27 mouse cellular contexts compared by ENCODE assay signal in genomic region chr5:141225243-141225642, GRCm38 (mm10). TPM values are rescaled to one million over a fixed set of nuclear protein-coding genes. Genes with fewer than 3 reads are reported as not detected.
DNase-seq lines count a peak whose midpoint lies in the region; ATAC-seq lines count a peak whose summit lies in the region.
"Had no signal": no experiment of that assay in that cellular context is flagged by ENCODE, and none has a peak within 500 bp of the region (broad histone marks: within the 10 kb centered on the region; RNA-seq: fewer than 3 reads in every experiment).

No protein-coding gene starts in this region.

- H3K27me3 ChIP-seq in heart, embryonic 11.5 days (ENCODE audit: control insufficient read depth, insufficient read depth, low read length), result 0 out of 2 replicates have a peak, but pooled peaks cover 2% of the 10 kb centered on the region
- no peaks in the 10 kb centered on the region for H3K27me3 ChIP-seq in liver, embryonic 13.5 days
- H3K27me3 ChIP-seq: CH12.LX; embryonic facial prominence, embryonic 13.5 days; embryonic facial prominence, embryonic 15.5 days; forebrain, embryonic 12.5 days had no signal

- peak; percentile 67 for DNase-seq in heart, adult 11 months
- DNase-seq in liver, embryonic 13.5 days, result no peak
- no peak for DNase-seq in liver
- no peak for DNase-seq in T-cell, adult 2 months (ENCODE audit: low spot score)
- DNase-seq: adrenal gland, adult 2 months; adrenal gland, postnatal 10 days; adrenal gland, postnatal 25 days; B cell, adult 2 months; cerebellum, adult 11 months; cerebellum, adult 18-20 months; cerebellum, adult 8-10 months; cerebellum, adult 9-11 months; cerebellum, postnatal 14 days; cerebellum, postnatal 36 days; embryo, embryonic 11 days had no signal

- ATAC-seq in heart, embryonic 11.5 days (replicated peaks; ENCODE audit: insufficient number of reproducible peaks, low FRiP score, low TSS enrichment), result no peak
- peak; percentile 41; the same call in 1 of the 2 replicates for ATAC-seq in liver, embryonic 13.5 days (ENCODE audit: low read depth)
- ATAC-seq: CD4-positive, CD25-positive, alpha-beta regulatory T cell, adult 4 months; forebrain, embryonic 14.5 days; forebrain, embryonic 16.5 days; Patski had no signal

- no peaks in the 10 kb centered on the region for H3K9me3 ChIP-seq in heart, embryonic 11.5 days (replicated peaks; ENCODE audit: control insufficient read depth, low read length)
- H3K9me3 ChIP-seq in liver, embryonic 13.5 days (replicated peaks), result no peaks in the 10 kb centered on the region
- H3K9me3 ChIP-seq: embryonic facial prominence, embryonic 13.5 days; embryonic facial prominence, embryonic 15.5 days; forebrain, embryonic 10.5 days; forebrain, embryonic 12.5 days had no signal

- no peak overlapping the region for H3K4me3 ChIP-seq in heart, embryonic 11.5 days (ENCODE audit: low read depth, low read length)
- no peak overlapping the region for H3K4me3 ChIP-seq in liver, embryonic 13.5 days (replicated peaks)
- H3K4me3 ChIP-seq: embryonic facial prominence, embryonic 13.5 days; embryonic facial prominence, embryonic 15.5 days; erythroblast, embryonic 14.5 days; forebrain, embryonic 10.5 days; forebrain, embryonic 12.5 days had no signal

- no peaks in the 10 kb centered on the region for H3K36me3 ChIP-seq in heart, embryonic 11.5 days (ENCODE audit: control insufficient read depth, insufficient read depth, low read length)
- no peaks in the 10 kb centered on the region for H3K36me3 ChIP-seq in liver, embryonic 13.5 days
- H3K36me3 ChIP-seq: embryonic facial prominence, embryonic 13.5 days; embryonic facial prominence, embryonic 15.5 days; forebrain, embryonic 10.5 days; forebrain, embryonic 12.5 days; G1E had no signal

- H3K9ac ChIP-seq in heart, embryonic 11.5 days (ENCODE audit: low read depth, low read length), result no peak overlapping the region
- H3K9ac ChIP-seq in liver, embryonic 13.5 days, result no peak overlapping the region
- H3K9ac ChIP-seq: embryonic facial prominence, embryonic 13.5 days; embryonic facial prominence, embryonic 15.5 days; forebrain, embryonic 12.5 days had no signal

- no peak overlapping the region for H3K4me2 ChIP-seq in heart, embryonic 11.5 days
- no peak overlapping the region for H3K4me2 ChIP-seq in liver, embryonic 13.5 days
- H3K4me2 ChIP-seq: embryonic facial prominence, embryonic 13.5 days; embryonic facial prominence, embryonic 15.5 days; forebrain, embryonic 12.5 days had no signal

- H3K27ac ChIP-seq in heart, embryonic 11.5 days (ENCODE audit: low read depth, low read length), result no peak overlapping the region
- H3K27ac ChIP-seq in liver, embryonic 13.5 days, result no peak overlapping the region
- H3K27ac ChIP-seq: embryonic facial prominence, embryonic 13.5 days; embryonic facial prominence, embryonic 15.5 days; forebrain, embryonic 10.5 days; forebrain, embryonic 12.5 days had no signal

- peaks cover 2% of the 10 kb centered on the region; the same call in 1 of the 2 replicates for H3K4me1 ChIP-seq in heart, embryonic 11.5 days (ENCODE audit: control insufficient read depth, insufficient read depth, low read length)
- H3K4me1 ChIP-seq in liver, embryonic 13.5 days (replicated peaks), result 0 out of 2 replicates have a peak, but pooled peaks cover 4% of the 10 kb centered on the region
- H3K4me1 ChIP-seq: embryonic facial prominence, embryonic 13.5 days; embryonic facial prominence, embryonic 15.5 days; forebrain, embryonic 10.5 days; forebrain, embryonic 12.5 days had no signal

- 61% methylated on average over 3 of the region's 3 CpGs for WGBS in heart, embryonic 11.5 days (ENCODE audit: insufficient replicate concordance)
- 44% methylated on average over 3 of the region's 3 CpGs for WGBS in liver, embryonic 13.5 days (ENCODE audit: insufficient replicate concordance)

RNA-seq across cellular contexts. Expression of gene Sdk1, which starts 16.0 kb away (rescaled TPM):
- 1.9 and 3.1 TPM in 2 replicates for polyA plus RNA-seq in heart, embryonic 11.5 days (2014; fragmentation: Nextera tagmentation; extraction: Ambion mirVana)
- polyA plus RNA-seq in liver, embryonic 13.5 days (2015; fragmentation: Nextera tagmentation; extraction: Ambion mirVana), result 0.10 and 0.14 TPM in 2 replicates
- polyA plus RNA-seq: CD4-positive, CD25-positive, alpha-beta regulatory T cell, adult 4 months; erythroblast, embryonic 14.5 days; G1E had no signal
